12 mouse cellular contexts compared by ENCODE assay signal in genomic region chr6:101306834-101307233, GRCm38 (mm10).
DNase-seq lines count a peak whose midpoint lies in the region; ATAC-seq and TF ChIP-seq lines count a peak whose summit lies in the region.
"Had no signal": no experiment of that assay in that cellular context is flagged by ENCODE, and none has a peak within 500 bp of the region (broad histone marks: within the 10 kb centered on the region; RNA-seq: fewer than 3 reads in every experiment).

No protein-coding gene starts in this region.

- no peaks in the 10 kb centered on the region for H3K27me3 ChIP-seq in heart, embryonic 16.5 days (ENCODE audit: control insufficient read depth, insufficient read depth, low read length)
- H3K27me3 ChIP-seq in heart, embryonic 12.5 days (replicated peaks): no peaks in the 10 kb centered on the region
- no peaks in the 10 kb centered on the region for H3K27me3 ChIP-seq in embryonic facial prominence, embryonic 15.5 days
- no peaks in the 10 kb centered on the region for H3K27me3 ChIP-seq in stomach, postnatal 0 days (ENCODE audit: control insufficient read depth, insufficient read depth, low read length)
- H3K27me3 ChIP-seq: CH12.LX had no signal

- no peak for TF ChIP-seq CTCF in stomach, postnatal 0 days (IDR thresholded peaks at IDR 0.05; ENCODE audit: low read depth)

- WGBS in heart, embryonic 16.5 days: 59% methylated on average over 7 of the region's 7 CpGs
- WGBS in heart, embryonic 12.5 days: 60% methylated on average over 7 of the region's 7 CpGs
- WGBS in embryonic facial prominence, embryonic 15.5 days: 24% methylated on average over 7 of the region's 7 CpGs
- 52% methylated on average over 7 of the region's 7 CpGs for WGBS in stomach, postnatal 0 days

- no peaks in the 10 kb centered on the region for H3K36me3 ChIP-seq in heart, embryonic 16.5 days (ENCODE audit: control insufficient read depth, insufficient read depth)
- 0 out of 2 replicates have a peak, but pooled peaks cover 3% of the 10 kb centered on the region for H3K36me3 ChIP-seq in heart, embryonic 12.5 days
- 0 out of 2 replicates have a peak, but pooled peaks cover 4% of the 10 kb centered on the region for H3K36me3 ChIP-seq in embryonic facial prominence, embryonic 15.5 days
- H3K36me3 ChIP-seq in stomach, postnatal 0 days (ENCODE audit: control insufficient read depth, insufficient read depth, low read length): no peaks in the 10 kb centered on the region

- DNase-seq in lung, postnatal 10 days: peak; percentile 48
- DNase-seq in lung, postnatal 4 days: no peak
- DNase-seq in stomach, postnatal 0 days (ENCODE audit: low spot score): no peak
- DNase-seq in thymus, postnatal 14 days: no peak
- DNase-seq: cerebellum, adult 11-12 months; kidney, adult 18-20 months had no signal

- no peaks in the 10 kb centered on the region for H3K9me3 ChIP-seq in heart, embryonic 16.5 days (replicated peaks; ENCODE audit: control insufficient read depth, low read length)
- no peaks in the 10 kb centered on the region for H3K9me3 ChIP-seq in heart, embryonic 12.5 days (replicated peaks)
- no peaks in the 10 kb centered on the region for H3K9me3 ChIP-seq in embryonic facial prominence, embryonic 15.5 days (replicated peaks)
- no peaks in the 10 kb centered on the region for H3K9me3 ChIP-seq in stomach, postnatal 0 days (ENCODE audit: control insufficient read depth, low read length)

- H3K27ac ChIP-seq in heart, embryonic 16.5 days (ENCODE audit: low read length): no peak overlapping the region; the same call in 1 of the 2 replicates
- no peak overlapping the region for H3K27ac ChIP-seq in heart, embryonic 12.5 days (ENCODE audit: poor library complexity, severe bottlenecking)
- H3K27ac ChIP-seq in embryonic facial prominence, embryonic 15.5 days (replicated peaks): peak overlapping the region; percentile 81
- H3K27ac ChIP-seq in stomach, postnatal 0 days (replicated peaks): peak overlapping the region; percentile 18; the same call in 1 of the 2 replicates
- H3K27ac ChIP-seq: liver, embryonic 14.5 days had no signal

- no peak overlapping the region for H3K4me3 ChIP-seq in heart, embryonic 16.5 days (ENCODE audit: low read length)
- no peak overlapping the region for H3K4me3 ChIP-seq in heart, embryonic 12.5 days
- no peak overlapping the region for H3K4me3 ChIP-seq in embryonic facial prominence, embryonic 15.5 days (replicated peaks)
- no peak overlapping the region for H3K4me3 ChIP-seq in stomach, postnatal 0 days (ENCODE audit: low read depth, low read length)

- no peak overlapping the region for H3K9ac ChIP-seq in heart, embryonic 16.5 days (ENCODE audit: low read length)
- no peak overlapping the region for H3K9ac ChIP-seq in heart, embryonic 12.5 days
- H3K9ac ChIP-seq in embryonic facial prominence, embryonic 15.5 days: no peak overlapping the region
- no peak overlapping the region for H3K9ac ChIP-seq in stomach, postnatal 0 days (ENCODE audit: low read length)
- H3K9ac ChIP-seq: liver, embryonic 14.5 days had no signal

- no peak for TF ChIP-seq EP300 in stomach, postnatal 0 days (optimal IDR thresholded peaks at IDR 0.05)

- no peak overlapping the region for H3K4me2 ChIP-seq in heart, embryonic 16.5 days (ENCODE audit: low read depth, low read length)
- H3K4me2 ChIP-seq in heart, embryonic 12.5 days: no peak overlapping the region
- H3K4me2 ChIP-seq in embryonic facial prominence, embryonic 15.5 days (replicated peaks): no peak overlapping the region
- H3K4me2 ChIP-seq in stomach, postnatal 0 days (replicated peaks; ENCODE audit: low read depth): no peak overlapping the region

- ATAC-seq in heart, embryonic 16.5 days (replicated peaks; ENCODE audit: extremely low read depth, insufficient read depth, low FRiP score): peak; percentile 47; the same call in 1 of the 2 replicates
- no peak for ATAC-seq in heart, embryonic 12.5 days (ENCODE audit: insufficient number of reproducible peaks, low FRiP score)
- ATAC-seq in embryonic facial prominence, embryonic 15.5 days (ENCODE audit: insufficient number of reproducible peaks, low FRiP score, low TSS enrichment, low read depth): peak; percentile 67
- ATAC-seq in stomach, postnatal 0 days (ENCODE audit: low FRiP score, low TSS enrichment): peak; percentile 35; the same call in 1 of the 2 replicates
- ATAC-seq: hindbrain, embryonic 16.5 days had no signal

- H3K4me1 ChIP-seq in heart, embryonic 16.5 days (ENCODE audit: control insufficient read depth, insufficient read depth, low read length): peaks cover 24% of the 10 kb centered on the region
- peaks cover 44% of the 10 kb centered on the region for H3K4me1 ChIP-seq in heart, embryonic 12.5 days (replicated peaks)
- peaks cover 60% of the 10 kb centered on the region for H3K4me1 ChIP-seq in embryonic facial prominence, embryonic 15.5 days
- H3K4me1 ChIP-seq in stomach, postnatal 0 days (replicated peaks; ENCODE audit: control insufficient read depth, insufficient read depth): no peaks in the 10 kb centered on the region; the same call in none of the 2 replicates

Comparison
In these comparisons a context has a peak if more than half of its experiments do, and no peak if none do; other contexts are left out.
1. H3K27ac ChIP-seq: peak in embryonic facial prominence, embryonic 15.5 days (single experiment) and stomach, postnatal 0 days (single experiment); none in heart, embryonic 16.5 days (single experiment) and heart, embryonic 12.5 days (single experiment).